Mouse (Mus musculus): ENCODE measurements around the gene Sesn1. TPM values are rescaled to one million over a fixed set of nuclear protein-coding genes. Genes with fewer than 3 reads are reported as not detected.
"Not testable (repeated sequence)": the region's sequence is repeated elsewhere in the genome, so short reads cannot be mapped to it uniquely, and the experiment has no call there.

The Sesn1 gene
- polyA plus RNA-seq, 1 experiment from 2014 or later: 33.9 TPM

DNA sequence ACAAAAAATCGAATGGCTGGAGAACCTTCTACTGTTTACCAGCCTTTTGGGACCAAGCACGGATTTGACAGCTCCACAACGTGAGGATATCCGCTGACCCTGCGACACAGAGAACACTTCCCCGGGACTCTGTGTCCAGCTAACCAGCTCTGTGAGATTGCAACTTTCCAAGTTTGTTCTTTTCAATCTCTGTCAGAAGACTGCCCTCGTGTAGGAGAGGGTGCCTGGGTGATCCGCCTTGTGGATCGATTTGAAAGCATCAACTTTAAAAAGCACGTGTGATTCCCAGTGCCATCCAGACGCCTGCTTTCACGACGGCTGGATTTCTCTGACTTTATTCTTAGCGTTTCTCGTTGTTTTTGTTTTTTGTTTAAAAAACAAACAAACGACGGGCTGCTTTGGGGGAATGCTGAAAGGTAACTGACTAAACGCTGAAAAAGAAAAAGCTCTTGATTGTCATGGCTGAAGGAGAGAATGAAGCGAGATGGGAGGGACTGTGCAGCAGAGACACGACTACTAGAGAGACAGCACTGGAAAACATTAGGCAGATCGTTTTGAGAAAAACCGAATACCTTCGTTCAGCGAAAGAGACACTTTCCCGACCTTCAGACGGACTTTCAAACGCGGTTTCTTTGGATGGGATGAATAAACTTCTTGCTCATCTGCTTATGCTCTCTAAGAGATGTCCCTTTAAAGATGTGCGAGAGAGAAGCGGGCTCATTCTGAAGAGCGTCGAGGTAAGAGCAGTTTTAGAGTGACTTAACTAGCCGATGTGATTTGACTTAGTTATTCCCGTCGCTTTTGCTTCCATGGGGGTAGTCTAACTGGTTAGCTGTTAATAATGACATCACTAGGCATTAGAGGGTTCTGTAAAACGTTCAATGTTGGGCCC lies 1.1 kb downstream of the Sesn1 start:
- under 1% methylated on average over 36 of the region's 36 CpGs for WGBS
- H3K4me3 ChIP-seq: peak overlapping the region; percentile 97
- H3K9me3 ChIP-seq: no peaks in the 10 kb centered on the region
- peaks cover 40% of the 10 kb centered on the region for H3K4me1 ChIP-seq
- H3K36me3 ChIP-seq (replicated peaks): no peaks in the 10 kb centered on the region
- peak overlapping the region; percentile 80 for H3K4me2 ChIP-seq
- no peaks in the 10 kb centered on the region for H3K27me3 ChIP-seq (replicated peaks)
- H3K9ac ChIP-seq: peak overlapping the region; percentile 92
- H3K27ac ChIP-seq: peak overlapping the region; percentile 97
- no peak; the same call in 1 of the 2 replicates for ATAC-seq (replicated peaks)

DNA sequence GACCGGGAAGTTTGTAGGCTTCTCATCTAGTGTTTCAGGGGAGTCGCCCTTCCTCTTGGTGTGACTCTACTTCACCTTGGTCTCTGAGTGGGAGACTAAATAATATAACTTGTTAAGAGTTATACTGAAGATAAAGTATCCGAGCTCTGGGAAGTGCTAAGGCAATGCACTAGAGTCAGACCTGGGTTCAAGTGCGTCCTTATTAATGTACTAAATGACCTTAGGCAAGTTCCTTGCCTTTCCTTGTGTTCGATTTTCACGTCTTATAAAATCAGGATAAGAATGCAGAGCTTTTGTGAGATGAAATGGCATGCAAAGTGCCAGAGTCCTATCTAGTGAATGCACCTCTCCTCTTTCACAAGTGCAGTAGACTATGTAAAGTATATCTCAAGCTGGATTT lies 2.8 kb downstream of the Sesn1 start:
- no peaks in the 10 kb centered on the region for H3K36me3 ChIP-seq (replicated peaks)
- H3K4me3 ChIP-seq: peak overlapping the region; percentile 97
- peak overlapping the region; percentile 80 for H3K4me2 ChIP-seq
- H3K27me3 ChIP-seq (replicated peaks): no peaks in the 10 kb centered on the region
- H3K9me3 ChIP-seq: no peaks in the 10 kb centered on the region
- no peak overlapping the region for H3K9ac ChIP-seq
- no peak overlapping the region for H3K27ac ChIP-seq
- 68% methylated on average over 6 of the region's 6 CpGs for WGBS
- H3K4me1 ChIP-seq: peaks cover 40% of the 10 kb centered on the region
- no peak for ATAC-seq (replicated peaks)

DNA sequence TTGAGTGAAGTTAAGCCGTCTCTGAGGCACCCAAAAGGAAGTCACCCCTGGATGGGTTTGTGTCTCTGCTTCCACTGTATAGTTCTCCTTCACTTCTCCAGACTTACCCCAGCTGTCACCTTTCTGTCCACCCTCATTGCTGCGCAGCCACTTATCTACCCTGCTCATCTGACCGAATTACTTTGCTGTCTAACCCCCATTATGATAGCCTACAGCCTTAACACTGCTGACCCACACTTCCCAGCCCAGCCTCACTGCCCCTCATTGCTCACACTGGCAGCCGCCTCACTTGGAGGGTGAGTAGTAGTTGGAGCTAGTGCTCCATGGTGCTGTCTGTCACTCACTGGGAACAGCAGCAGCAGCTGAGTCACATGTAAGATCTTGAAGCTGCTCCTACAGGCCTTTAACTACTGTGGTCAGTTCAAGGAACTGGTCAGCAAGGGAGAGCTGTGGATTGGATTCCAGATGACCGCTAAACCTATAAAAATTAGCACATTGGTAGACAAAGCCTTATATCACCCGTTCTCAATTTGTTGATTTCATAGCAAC lies 4.6 kb downstream of the Sesn1 start:
- no peak overlapping the region for H3K9ac ChIP-seq
- H3K4me1 ChIP-seq: peaks cover 37% of the 10 kb centered on the region
- WGBS: 90% methylated on average over 6 of the region's 6 CpGs
- no peak overlapping the region for H3K4me3 ChIP-seq
- H3K27ac ChIP-seq: no peak overlapping the region
- ATAC-seq (replicated peaks): no peak
- H3K27me3 ChIP-seq (replicated peaks): no peaks in the 10 kb centered on the region
- H3K9me3 ChIP-seq: no peaks in the 10 kb centered on the region
- no peaks in the 10 kb centered on the region for H3K36me3 ChIP-seq (replicated peaks)
- peak overlapping the region; percentile 10; the same call in 1 of the 2 replicates for H3K4me2 ChIP-seq

DNA sequence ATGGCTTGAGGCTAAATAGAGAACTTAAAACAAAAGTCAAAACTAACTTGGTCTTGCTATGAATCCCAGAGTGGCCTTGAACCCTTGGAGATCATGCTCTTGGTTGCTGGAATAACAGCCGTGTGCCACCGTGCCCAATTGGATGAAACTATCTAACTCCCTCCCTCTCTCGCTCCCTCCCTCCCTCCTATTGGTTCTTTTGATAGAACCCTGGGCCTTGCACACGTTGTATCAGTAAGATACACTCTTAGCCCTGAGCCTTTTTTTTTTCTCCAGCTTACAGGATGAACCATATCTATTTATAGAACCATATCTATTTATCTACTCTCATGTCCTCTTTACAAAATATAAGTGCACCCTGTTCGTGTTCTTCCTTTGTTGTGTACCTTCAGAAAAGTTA lies 6.8 kb downstream of the Sesn1 start:
- H3K9me3 ChIP-seq: no peaks in the 10 kb centered on the region
- H3K4me1 ChIP-seq: peaks cover 31% of the 10 kb centered on the region
- no peak for ATAC-seq (replicated peaks)
- WGBS: 83% methylated on average over 5 of the region's 5 CpGs
- H3K27me3 ChIP-seq (replicated peaks): no peaks in the 10 kb centered on the region
- H3K36me3 ChIP-seq (replicated peaks): no peaks in the 10 kb centered on the region
- H3K4me2 ChIP-seq: no peak overlapping the region
- H3K9ac ChIP-seq: no peak overlapping the region
- H3K4me3 ChIP-seq: no peak overlapping the region
- H3K27ac ChIP-seq: no peak overlapping the region

DNA sequence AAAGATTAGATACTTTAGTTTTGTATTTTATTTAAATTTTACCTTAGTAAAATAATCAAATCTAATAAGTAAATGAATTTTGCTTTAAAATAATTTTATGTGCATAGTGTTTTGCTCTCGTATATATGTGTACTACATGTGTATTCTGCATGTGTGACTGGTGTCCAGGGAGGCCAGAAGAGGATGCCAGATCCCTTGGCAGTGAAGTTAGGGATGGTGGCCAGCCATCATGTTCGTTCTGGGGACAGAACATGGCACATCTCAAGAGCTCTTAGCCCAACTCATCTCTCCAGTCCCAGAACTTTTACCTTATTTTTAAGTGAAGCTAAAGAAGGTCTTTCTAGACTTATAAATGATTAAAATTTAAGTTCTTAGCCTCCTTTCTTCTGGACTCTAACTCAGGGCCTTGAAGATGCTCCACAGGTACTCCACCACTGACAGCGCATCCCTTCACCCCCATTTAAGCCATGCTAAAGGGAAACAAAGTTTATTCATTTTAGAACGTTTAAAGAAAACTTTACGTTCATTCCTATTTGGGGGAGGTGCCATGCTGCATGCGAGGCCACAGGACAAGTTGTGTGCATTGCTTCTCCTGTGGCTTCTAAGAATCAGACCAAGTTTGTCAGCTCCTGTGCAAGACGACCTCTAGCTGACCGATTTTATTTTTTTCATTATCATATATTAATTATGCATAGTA lies 8.4 kb downstream of the Sesn1 start:
- Histone ChIP-seq H3K27ac (no peak overlapping the region), H3K4me2 (no peak overlapping the region), H3K9me3 (no peaks in the 10 kb centered on the region), H3K9ac (no peak overlapping the region), H3K4me3 (no peak overlapping the region), H3K4me1 (peaks cover 18% of the 10 kb centered on the region), H3K36me3 (replicated peaks) (no peaks in the 10 kb centered on the region), H3K27me3 (replicated peaks) (no peaks in the 10 kb centered on the region)
- no peak for ATAC-seq (replicated peaks)
- WGBS: 90% methylated on average over 8 of the region's 8 CpGs

DNA sequence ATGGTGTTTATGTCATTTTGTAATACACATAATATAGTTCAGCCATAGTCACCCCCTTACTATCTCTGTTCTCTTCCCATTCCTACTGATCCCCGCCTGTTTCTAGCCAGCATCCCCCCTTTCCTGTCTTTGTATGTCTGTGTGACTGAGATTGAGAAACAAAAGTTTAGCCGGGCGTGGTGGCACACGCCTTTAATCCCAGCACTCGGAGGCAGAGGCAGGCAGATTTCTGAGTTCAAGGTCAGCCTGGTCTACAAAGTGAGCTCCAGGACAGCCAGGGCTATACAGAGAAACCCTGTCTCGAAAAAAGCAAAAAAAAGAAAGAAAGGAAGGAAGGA lies 9.0 kb downstream of the Sesn1 start:
- H3K36me3 ChIP-seq (replicated peaks); H3K27ac ChIP-seq; H3K9me3 ChIP-seq; H3K4me2 ChIP-seq; H3K4me3 ChIP-seq; H3K9ac ChIP-seq; ATAC-seq (replicated peaks); H3K27me3 ChIP-seq (replicated peaks): not testable (repeated sequence)
- 92% methylated on average over 6 of the region's 6 CpGs for WGBS
- H3K4me1 ChIP-seq: peaks cover 13% of the 10 kb centered on the region

DNA sequence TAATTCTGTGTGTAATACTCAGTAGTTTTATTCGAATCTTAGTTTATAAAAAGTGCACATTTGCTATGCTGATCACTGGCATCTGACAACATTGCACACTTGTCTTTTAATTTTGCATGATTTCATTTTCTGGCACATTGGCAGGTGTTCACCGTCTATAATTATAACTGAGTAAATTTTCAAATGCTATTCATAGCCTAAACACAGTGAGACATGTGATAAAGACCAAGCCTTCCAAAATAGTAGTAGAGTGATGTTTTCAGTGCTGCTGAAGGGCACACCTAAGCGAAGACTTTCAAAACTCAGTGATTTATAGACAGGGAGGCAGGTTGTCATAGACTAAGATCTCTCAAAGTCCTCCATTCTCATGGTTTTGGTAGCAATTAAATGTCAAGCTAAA lies 9.6 kb downstream of the Sesn1 start:
- no peak for ATAC-seq (replicated peaks)

DNA sequence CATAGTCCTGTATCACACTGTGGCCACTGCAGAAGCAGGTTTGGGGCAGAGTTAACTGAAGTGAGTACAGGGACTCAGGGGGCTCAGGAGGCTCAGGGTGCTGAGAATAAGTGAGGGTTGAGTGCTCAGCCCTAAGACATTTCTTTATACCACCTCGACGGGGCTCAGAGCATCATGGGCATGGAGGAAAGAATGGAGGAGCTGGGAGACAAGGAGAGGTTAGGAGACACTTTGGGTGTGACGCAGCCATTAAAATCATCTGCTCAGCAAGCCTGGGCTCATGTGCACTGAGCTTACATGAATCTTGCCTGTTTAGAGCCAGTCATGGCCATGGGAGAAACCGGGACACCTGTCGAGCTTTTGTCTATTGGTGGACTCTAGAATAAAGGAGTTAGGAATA lies 10.7 kb downstream of the Sesn1 start:
- H3K27ac ChIP-seq: no peak overlapping the region
- H3K4me2 ChIP-seq: no peak overlapping the region
- no peak overlapping the region for H3K4me3 ChIP-seq
- ATAC-seq (replicated peaks): no peak
- no peak overlapping the region for H3K9ac ChIP-seq
- no peaks in the 10 kb centered on the region for H3K36me3 ChIP-seq (replicated peaks)
- H3K27me3 ChIP-seq (replicated peaks): no peaks in the 10 kb centered on the region
- no peaks in the 10 kb centered on the region for H3K9me3 ChIP-seq
- 96% methylated on average over 5 of the region's 5 CpGs for WGBS
- H3K4me1 ChIP-seq: 0 out of 2 replicates have a peak, but pooled peaks cover 3% of the 10 kb centered on the region

More for the DNA sequence above, 9.6 kb downstream of the Sesn1 start:
- 92% methylated on average over 3 of the region's 3 CpGs for WGBS
- Histone ChIP-seq H3K27me3 (replicated peaks) (no peaks in the 10 kb centered on the region), H3K36me3 (replicated peaks) (no peaks in the 10 kb centered on the region), H3K4me2 (no peak overlapping the region), H3K9me3 (no peaks in the 10 kb centered on the region), H3K9ac (no peak overlapping the region), H3K4me3 (no peak overlapping the region), H3K27ac (no peak overlapping the region), H3K4me1 (peaks cover 8% of the 10 kb centered on the region)

DNA sequence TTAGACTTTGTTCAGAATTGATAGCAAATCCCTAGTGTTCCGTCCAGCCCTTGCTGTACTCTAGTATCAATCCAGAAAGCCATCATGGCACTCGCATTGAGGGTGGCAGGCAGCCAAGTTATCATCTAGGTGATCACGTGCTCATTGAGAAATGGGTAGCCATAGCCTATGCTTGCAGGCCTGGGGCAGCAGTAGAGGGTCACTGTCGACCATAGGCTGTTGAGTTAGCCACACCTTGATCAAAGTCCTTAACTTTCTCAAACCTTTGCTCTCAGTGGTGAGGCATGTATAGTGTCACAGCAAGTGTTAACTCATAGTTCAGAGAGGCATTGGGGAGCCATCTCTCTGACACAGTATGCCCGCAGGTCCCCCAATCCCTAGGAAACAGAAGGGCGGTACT lies 11.4 kb downstream of the Sesn1 start:
- H3K9me3 ChIP-seq: no peaks in the 10 kb centered on the region
- no peak overlapping the region for H3K4me2 ChIP-seq
- no peak overlapping the region for H3K4me3 ChIP-seq
- no peaks in the 10 kb centered on the region for H3K36me3 ChIP-seq (replicated peaks)
- no peak for ATAC-seq (replicated peaks)
- H3K27ac ChIP-seq: no peak overlapping the region
- 93% methylated on average over 6 of the region's 6 CpGs for WGBS
- 0 out of 2 replicates have a peak, but pooled peaks cover 3% of the 10 kb centered on the region for H3K4me1 ChIP-seq
- H3K27me3 ChIP-seq (replicated peaks): no peaks in the 10 kb centered on the region
- H3K9ac ChIP-seq: no peak overlapping the region

DNA sequence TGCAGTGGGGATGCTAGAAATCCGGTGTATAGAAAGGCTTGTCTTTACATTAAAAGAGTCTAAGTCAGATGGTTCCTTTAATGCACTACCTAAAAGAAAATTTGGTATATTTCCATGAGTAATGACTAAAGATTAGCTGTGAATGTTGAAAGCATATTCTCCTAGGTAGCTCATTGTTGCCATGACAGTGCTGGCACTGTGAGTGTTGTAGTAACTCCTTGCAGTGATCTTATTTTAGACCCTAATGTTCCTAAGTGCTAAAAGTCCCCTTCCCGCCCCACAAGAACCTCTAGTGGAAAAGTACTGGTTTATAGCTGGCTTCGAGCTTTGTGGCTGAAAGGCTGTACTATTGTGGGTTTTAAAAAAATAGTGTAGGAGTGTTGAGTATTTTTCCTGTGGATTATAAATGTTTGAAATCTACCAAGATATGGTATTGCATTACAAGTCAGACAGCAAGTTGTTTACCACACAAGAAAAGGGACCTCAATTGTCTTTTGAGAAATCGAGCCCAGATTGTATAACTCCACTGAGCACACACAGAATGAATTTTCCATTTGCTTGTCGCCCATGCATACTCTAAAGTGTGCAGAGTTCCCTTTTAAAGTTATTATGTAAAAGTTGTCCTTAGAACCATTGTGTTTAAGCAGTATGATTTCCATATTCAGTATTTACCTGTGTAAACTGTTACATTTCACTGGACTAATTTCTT lies 13.0 kb downstream of the Sesn1 start:
- 85% methylated on average over 5 of the region's 5 CpGs for WGBS
- Histone ChIP-seq H3K9me3 (no peaks in the 10 kb centered on the region), H3K9ac (no peak overlapping the region), H3K36me3 (replicated peaks) (no peaks in the 10 kb centered on the region), H3K27ac (no peak overlapping the region), H3K27me3 (replicated peaks) (no peaks in the 10 kb centered on the region), H3K4me2 (no peak overlapping the region), H3K4me1 (0 out of 2 replicates have a peak, but pooled peaks cover 3% of the 10 kb centered on the region), H3K4me3 (no peak overlapping the region)
- no peak for ATAC-seq (replicated peaks)

DNA sequence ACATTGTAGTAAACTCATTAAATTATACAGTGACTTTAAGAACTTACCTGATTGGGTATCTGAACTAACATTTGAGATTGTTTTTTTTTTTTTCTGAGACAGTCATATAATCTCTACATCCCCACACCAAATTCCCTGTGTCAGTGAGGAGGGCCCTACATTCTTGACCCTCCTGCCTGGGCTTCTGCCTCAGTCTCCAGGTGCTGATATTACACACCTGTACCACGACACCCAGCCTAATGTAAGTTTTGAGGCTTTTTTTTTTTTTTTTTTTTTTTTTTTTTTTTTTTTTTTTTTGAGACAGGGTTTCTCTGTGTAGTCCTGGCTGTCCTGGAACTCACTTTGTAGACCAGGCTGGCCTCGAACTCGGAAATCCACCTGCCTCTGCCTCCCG lies 13.5 kb downstream of the Sesn1 start:
- H3K36me3 ChIP-seq (replicated peaks); H3K27ac ChIP-seq; H3K9me3 ChIP-seq; ATAC-seq (replicated peaks); H3K9ac ChIP-seq; H3K4me1 ChIP-seq; H3K4me3 ChIP-seq; H3K4me2 ChIP-seq; H3K27me3 ChIP-seq (replicated peaks): not testable (repeated sequence)
- 96% methylated on average over 4 of the region's 4 CpGs for WGBS

DNA sequence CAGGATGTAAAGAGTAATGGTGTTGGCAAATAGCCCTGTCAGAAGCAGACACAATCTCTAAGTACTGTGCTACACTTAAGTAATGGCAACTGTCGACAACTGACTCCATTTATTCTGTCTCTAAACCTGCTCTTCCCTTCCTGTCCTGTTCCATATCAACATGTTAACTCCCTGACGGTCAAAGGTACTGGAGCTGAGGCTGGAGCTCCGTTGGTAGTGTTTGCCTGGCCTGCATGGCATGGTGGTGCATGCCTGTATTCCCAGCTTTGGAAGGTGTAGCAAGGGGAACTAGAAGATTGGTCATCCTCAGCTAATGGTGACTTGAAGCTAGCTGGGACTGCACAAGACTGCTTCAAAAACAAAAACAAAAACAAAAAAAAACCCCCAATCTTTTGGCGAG lies 14.2 kb downstream of the Sesn1 start:
- Histone ChIP-seq H3K27me3 (replicated peaks) (no peaks in the 10 kb centered on the region), H3K9ac (no peak overlapping the region), H3K9me3 (no peaks in the 10 kb centered on the region), H3K4me2 (no peak overlapping the region), H3K4me3 (no peak overlapping the region), H3K27ac (no peak overlapping the region), H3K4me1 (0 out of 2 replicates have a peak, but pooled peaks cover 3% of the 10 kb centered on the region), H3K36me3 (replicated peaks) (no peaks in the 10 kb centered on the region)
- 92% methylated on average over 4 of the region's 4 CpGs for WGBS
- ATAC-seq (replicated peaks): no peak
